Mouse (Mus musculus) liver, postnatal 0 days (tissue): ENCODE data around the gene Slc4a1.

ENCODE experiments used
- CTCF ChIP-seq: sonication (generic); IDR thresholded peaks from 2 replicates; pipeline ENCODE4 v1.5.1; 2016; ENCODE audit warnings: antibody characterized with exemption, low read depth
- EP300 ChIP-seq: IDR thresholded peaks from 2 replicates; pipeline ENCODE4 v1.6.1; 2016; ENCODE audit warnings: antibody characterized with exemption, low read depth, mild to moderate bottlenecking

GRCm38 (mm10) chr11:102392441-102393237, 26.6 kb upstream of the Slc4a1 start:
- TF ChIP-seq CTCF (no peak), EP300 (no peak)
